Mouse (Mus musculus) hindbrain, embryonic 10.5 days (tissue): ENCODE data around the gene Trip11. TPM values are rescaled to one million over a fixed set of nuclear protein-coding genes. Genes with fewer than 3 reads are reported as not detected.
"Not testable (repeated sequence)": the region's sequence is repeated elsewhere in the genome, so short reads cannot be mapped to it uniquely, and the experiment has no call there.

Source experiments
- DNase-seq: peaks from one replicate; pipeline ENCODE4 v3.0.0-alpha.2; 2017; ENCODE audit warnings: low spot score
- H3K27ac ChIP-seq: fragments of 300-500 bp; sonication (generic); 2 replicates; pipeline ENCODE4 v1.5.1; 2016; ENCODE audit warnings: mild to moderate bottlenecking, moderate library complexity
- H3K27me3 ChIP-seq: fragments of 300-500 bp; sonication (generic); 2 replicates; pipeline ENCODE4 v1.6.1; 2016; ENCODE audit warnings: mild to moderate bottlenecking; ENCODE audit not compliant: poor library complexity, insufficient read depth, severe bottlenecking
- H3K36me3 ChIP-seq: fragments of 300-500 bp; sonication (generic); 2 replicates; pipeline ENCODE4 v1.6.1; 2016; ENCODE audit warnings: mild to moderate bottlenecking, moderate library complexity
- H3K4me1 ChIP-seq: fragments of 300-500 bp; sonication (generic); replicated peaks from 2 replicates; pipeline ENCODE4 v1.6.1; 2016; ENCODE audit warnings: mild to moderate bottlenecking
- H3K4me3 ChIP-seq: fragments of 300-500 bp; sonication (generic); 2 replicates; pipeline ENCODE4 v1.5.1; 2016; ENCODE audit warnings: mild to moderate bottlenecking, moderate library complexity
- H3K9me3 ChIP-seq: fragments of 300-500 bp; sonication (generic); 2 replicates; pipeline ENCODE4 v1.6.1; 2016; ENCODE audit warnings: mild to moderate bottlenecking, moderate library complexity
- WGBS: fragments of 180-500 bp; shearing (Covaris S2); methylation state at CpG from one replicate; pipeline ENCODE4 v1.1.7; 2016; 5-methylcytosine and 5-hydroxymethylcytosine counted together
- polyA plus RNA-seq: library from polyadenylated mRNA; unstranded; fragments of >200 nt; fragmentation: Nextera tagmentation; extraction: Ambion mirVana; gene quantifications from 2 replicates; pipeline ENCODE4 v1.2.1, GENCODE M21; 2016

Gene Trip11
- polyA plus RNA-seq: 16.4 and 18.2 TPM in 2 replicates

DNA sequence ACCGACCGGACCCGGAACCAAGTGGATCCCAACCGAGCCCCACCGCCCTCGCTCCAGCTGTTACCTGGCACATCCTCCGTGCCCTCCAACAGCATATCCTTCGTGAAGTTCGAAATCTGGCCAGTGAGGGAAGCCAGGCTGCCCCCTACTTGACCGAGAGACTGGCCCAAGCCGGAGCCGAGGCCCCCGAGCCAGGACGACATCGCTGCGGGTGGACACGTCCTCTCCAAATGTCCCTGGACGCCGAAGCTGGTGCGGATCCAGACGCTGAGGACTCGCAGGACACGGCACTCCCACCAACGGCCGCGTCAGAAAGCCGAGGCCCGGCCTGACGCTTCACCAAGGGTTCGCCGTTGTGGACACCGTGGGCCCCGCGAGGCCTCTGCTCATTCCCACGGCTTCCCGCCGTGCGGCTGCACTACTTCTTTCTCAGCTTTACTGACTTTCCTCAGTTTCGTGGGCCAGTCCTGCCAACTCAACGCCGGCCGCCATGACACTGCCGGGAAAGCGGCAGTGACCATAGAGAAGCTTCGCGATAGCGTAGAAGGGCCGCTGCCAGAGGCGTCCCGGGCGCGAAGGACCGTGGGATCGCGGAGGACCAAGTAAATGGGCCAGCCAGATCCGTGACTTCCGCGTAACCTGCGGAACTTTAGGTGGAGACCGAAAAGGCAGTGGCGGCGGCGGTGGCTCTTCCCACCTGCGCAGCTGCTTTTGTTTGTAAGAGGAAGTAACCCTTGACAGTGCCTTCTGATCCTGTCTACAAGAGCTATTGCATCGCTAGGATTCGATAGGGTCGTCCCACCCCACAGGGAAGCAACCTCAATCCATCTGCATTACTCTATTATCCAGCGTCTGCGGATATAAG, at the start of gene Trip11:
TSS of gene Trip11 (minus strand) at position 642 of the 865 bp plus-strand sequence.
- Histone ChIP-seq H3K27me3 (no peaks in the 10 kb centered on the region), H3K9me3 (no peaks in the 10 kb centered on the region), H3K4me3 (peak within 1 kb of the TSS; percentile 95), H3K36me3 (peaks cover 16% of the 10 kb centered on the region), H3K4me1 (peaks cover 21% of the 10 kb centered on the region), H3K27ac (peak within 1 kb of the TSS; percentile 93)
- peak; percentile 85 for DNase-seq
- WGBS: under 1% methylated on average over 69 of the region's 69 CpGs

DNA sequence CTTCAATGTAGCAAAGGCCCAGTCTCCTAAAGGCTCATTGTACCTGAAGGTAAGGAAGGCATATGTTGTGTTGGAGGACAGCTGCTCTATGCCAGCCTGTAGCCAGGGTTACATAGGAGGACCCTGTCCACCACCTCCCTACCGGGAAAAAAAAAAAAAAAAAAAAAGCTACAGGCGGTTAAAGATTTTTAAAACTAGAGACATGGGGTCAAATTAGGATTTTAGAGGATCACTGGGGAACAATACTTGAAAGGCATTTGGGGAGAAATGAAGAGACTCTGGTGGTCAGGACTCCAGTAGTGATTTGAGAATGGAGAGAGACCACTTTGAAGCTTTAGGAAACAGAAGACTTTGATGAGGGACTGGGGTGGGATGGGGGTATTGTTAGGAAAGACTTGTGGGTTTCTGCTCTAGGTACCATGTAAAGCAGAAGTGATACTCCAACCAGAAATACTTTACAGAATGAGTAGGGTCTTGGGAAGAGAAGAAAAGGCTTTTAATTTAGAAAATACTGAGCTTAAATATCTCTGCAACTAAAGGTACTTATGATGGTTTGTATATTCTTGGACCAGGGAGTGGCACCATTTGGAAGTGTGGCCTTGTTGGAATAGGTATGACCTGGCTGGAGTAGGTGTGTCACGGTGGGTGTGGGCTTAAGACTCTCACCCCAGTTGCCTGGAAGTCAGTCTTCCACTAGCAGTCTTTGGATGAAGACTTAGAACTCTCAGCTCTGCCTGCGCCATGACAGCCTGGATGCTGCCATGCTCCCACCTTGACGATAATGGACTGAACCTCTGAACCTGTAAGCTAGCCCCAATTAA, 46.1 kb upstream of the Trip11 start:
- DNase-seq, H3K36me3 ChIP-seq, H3K9me3 ChIP-seq, H3K27me3 ChIP-seq: not testable (repeated sequence)
- H3K4me1 ChIP-seq: peaks cover 14% of the 10 kb centered on the region
- H3K27ac ChIP-seq: peak overlapping the region; percentile 35; the same call in 1 of the 2 replicates
- peak overlapping the region; percentile 86 for H3K4me3 ChIP-seq
- WGBS: 89% methylated on average over 5 of the region's 5 CpGs

- 63% methylated on average over 9 of the region's 9 CpGs for WGBS
- no peaks in the 10 kb centered on the region for H3K9me3 ChIP-seq
- H3K4me3 ChIP-seq: peak overlapping the region; percentile 86
- no peak for DNase-seq
- H3K4me1 ChIP-seq: peaks cover 14% of the 10 kb centered on the region
- peaks cover 7% of the 10 kb centered on the region; the same call in 1 of the 2 replicates for H3K36me3 ChIP-seq
- peak overlapping the region; percentile 35 for H3K27ac ChIP-seq
- no peaks in the 10 kb centered on the region for H3K27me3 ChIP-seq
Observed at GRCm38 (mm10) chr12:101958556-101958955, 45.5 kb upstream of the Trip11 start.

GRCm38 (mm10) chr12:101957942-101958544, 45.0 kb upstream of the Trip11 start, which contains the start of gene Atxn3:
TSS of gene Atxn3 (minus strand) at chr12:101958246.
- peak within 1 kb of the TSS; percentile 91 for H3K27ac ChIP-seq

DNA sequence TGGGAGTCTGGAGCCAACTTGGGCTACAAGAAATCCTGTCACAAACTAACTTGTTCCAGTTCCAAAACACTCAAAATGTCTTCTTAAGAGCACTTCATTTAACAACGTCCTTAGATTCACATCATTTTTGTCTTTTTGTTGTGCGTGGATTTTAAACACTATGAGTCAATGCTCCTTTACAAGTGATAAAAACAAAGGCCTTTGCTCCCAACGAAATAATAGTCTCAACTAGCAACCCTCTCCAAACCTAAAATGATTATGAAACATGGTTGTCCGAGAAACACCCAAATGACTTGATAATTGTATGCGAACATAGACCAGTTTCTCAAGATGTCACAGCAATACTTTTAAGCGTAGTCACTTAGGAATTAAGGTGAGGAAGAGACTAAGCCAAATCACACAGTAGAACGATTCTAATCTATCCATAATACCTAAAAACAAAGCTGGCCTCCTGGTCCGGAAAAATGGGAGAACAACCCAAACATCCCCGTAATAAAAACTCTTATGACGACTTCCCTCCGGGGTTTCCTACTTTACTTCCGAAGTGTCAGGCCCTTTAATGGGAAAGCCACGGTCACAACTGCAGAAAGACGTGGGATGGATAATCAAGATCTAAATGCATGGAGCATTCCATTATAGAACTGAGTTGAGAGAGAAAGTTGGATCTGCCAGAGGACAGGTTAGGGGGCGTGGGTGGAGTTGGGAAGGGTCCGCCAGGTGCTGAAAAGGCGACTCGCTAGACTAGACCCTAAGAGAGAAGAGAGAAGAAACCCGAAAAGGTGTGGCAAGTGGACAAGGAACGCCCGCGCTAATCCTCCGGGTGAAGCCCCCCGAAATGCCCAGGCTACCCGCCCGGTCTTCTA, 44.2 kb upstream of the Trip11 start:
- H3K4me1 ChIP-seq: peaks cover 14% of the 10 kb centered on the region
- H3K9me3 ChIP-seq: no peaks in the 10 kb centered on the region
- DNase-seq: no peak
- H3K27ac ChIP-seq: peak overlapping the region; percentile 91
- H3K4me3 ChIP-seq: peak overlapping the region; percentile 86
- 15% methylated on average over 26 of the region's 26 CpGs for WGBS
- H3K27me3 ChIP-seq: no peaks in the 10 kb centered on the region
- peaks cover 7% of the 10 kb centered on the region; the same call in 1 of the 2 replicates for H3K36me3 ChIP-seq

More at GRCm38 (mm10) chr12:101957942-101958544, 45.0 kb upstream of the Trip11 start, which contains the start of gene Atxn3:
- H3K27me3 ChIP-seq: no peaks in the 10 kb centered on the region
- H3K4me3 ChIP-seq: peak within 1 kb of the TSS; percentile 86
- H3K36me3 ChIP-seq: peaks cover 7% of the 10 kb centered on the region; the same call in 1 of the 2 replicates
- under 1% methylated on average over 54 of the region's 54 CpGs for WGBS
- peaks cover 14% of the 10 kb centered on the region for H3K4me1 ChIP-seq
- no peaks in the 10 kb centered on the region for H3K9me3 ChIP-seq
- peak; percentile 97 for DNase-seq

GRCm38 (mm10) chr12:101955821-101956220, 42.8 kb upstream of the Trip11 start:
- H3K9me3 ChIP-seq, H3K27me3 ChIP-seq, DNase-seq, H3K27ac ChIP-seq, H3K4me3 ChIP-seq: not testable (repeated sequence)
- Histone ChIP-seq H3K4me1 (peaks cover 14% of the 10 kb centered on the region), H3K36me3 (peaks cover 10% of the 10 kb centered on the region; the same call in 1 of the 2 replicates)
- WGBS: 94% methylated on average over 8 of the region's 8 CpGs

GRCm38 (mm10) chr12:101948801-101949200, 35.7 kb upstream of the Trip11 start:
- H3K27me3 ChIP-seq: no peaks in the 10 kb centered on the region
- H3K9me3 ChIP-seq: no peaks in the 10 kb centered on the region
- DNase-seq: no peak
- WGBS: 84% methylated on average over 4 of the region's 4 CpGs
- H3K27ac ChIP-seq: no peak overlapping the region
- H3K4me1 ChIP-seq: no peaks in the 10 kb centered on the region
- no peak overlapping the region for H3K4me3 ChIP-seq
- H3K36me3 ChIP-seq: peaks cover 48% of the 10 kb centered on the region

DNA sequence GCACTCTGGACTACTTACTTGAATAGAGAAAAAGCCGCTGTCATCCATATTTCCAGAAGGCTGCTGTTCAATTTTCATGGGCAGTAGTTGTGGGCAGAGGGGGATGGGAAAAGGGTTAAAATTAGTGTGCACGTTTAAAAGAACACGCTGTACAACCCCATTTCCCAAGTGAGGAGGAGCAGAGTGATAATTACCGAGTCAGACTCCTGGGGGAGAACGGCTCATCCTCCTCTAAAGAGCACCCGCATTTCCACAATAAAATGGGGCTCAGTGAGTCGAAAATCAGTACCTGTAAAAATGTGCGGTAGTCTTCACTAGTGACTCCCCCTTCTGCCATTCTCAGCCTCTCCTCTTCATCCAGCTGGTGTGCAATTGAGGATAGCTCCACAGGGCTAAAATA, 34.9 kb upstream of the Trip11 start:
- Histone ChIP-seq H3K27ac (no peak overlapping the region), H3K36me3 (peaks cover 53% of the 10 kb centered on the region), H3K4me3 (no peak overlapping the region), H3K9me3 (no peaks in the 10 kb centered on the region), H3K27me3 (no peaks in the 10 kb centered on the region), H3K4me1 (no peaks in the 10 kb centered on the region)
- no peak for DNase-seq
- WGBS: 92% methylated on average over 8 of the region's 8 CpGs

GRCm38 (mm10) chr12:101937572-101937971, 24.5 kb upstream of the Trip11 start:
- Histone ChIP-seq H3K4me3 (no peak overlapping the region), H3K4me1 (no peaks in the 10 kb centered on the region), H3K36me3 (peaks cover 94% of the 10 kb centered on the region), H3K27me3 (no peaks in the 10 kb centered on the region), H3K27ac (no peak overlapping the region), H3K9me3 (0 out of 2 replicates have a peak, but pooled peaks cover 13% of the 10 kb centered on the region)
- WGBS: 91% methylated on average over 7 of the region's 7 CpGs
- DNase-seq: no peak

DNA sequence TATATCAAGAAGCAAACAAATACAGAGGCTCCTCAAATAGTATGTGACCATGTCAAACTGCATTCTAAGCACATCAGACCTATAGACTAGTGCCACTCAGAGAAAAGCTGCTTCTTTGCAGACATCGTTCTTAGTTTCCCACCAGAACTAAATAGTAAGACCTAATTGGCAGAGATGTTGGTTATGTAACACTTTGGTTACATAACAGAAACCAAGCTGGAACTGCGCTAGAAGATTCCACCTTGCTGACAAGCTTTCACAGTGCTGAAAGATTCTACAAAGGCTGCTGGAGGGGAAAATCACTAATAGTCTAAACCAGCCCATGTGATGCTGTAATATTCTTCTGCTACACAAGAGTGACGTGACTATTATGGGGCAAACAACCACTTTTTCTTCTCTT, 22.2 kb upstream of the Trip11 start:
- H3K36me3 ChIP-seq: peaks cover 93% of the 10 kb centered on the region
- H3K4me1 ChIP-seq: no peaks in the 10 kb centered on the region
- no peaks in the 10 kb centered on the region for H3K27me3 ChIP-seq
- 97% methylated on average over 3 of the region's 3 CpGs for WGBS
- no peak overlapping the region for H3K4me3 ChIP-seq
- DNase-seq: no peak
- H3K27ac ChIP-seq: no peak overlapping the region
- H3K9me3 ChIP-seq: 0 out of 2 replicates have a peak, but pooled peaks cover 3% of the 10 kb centered on the region

DNA sequence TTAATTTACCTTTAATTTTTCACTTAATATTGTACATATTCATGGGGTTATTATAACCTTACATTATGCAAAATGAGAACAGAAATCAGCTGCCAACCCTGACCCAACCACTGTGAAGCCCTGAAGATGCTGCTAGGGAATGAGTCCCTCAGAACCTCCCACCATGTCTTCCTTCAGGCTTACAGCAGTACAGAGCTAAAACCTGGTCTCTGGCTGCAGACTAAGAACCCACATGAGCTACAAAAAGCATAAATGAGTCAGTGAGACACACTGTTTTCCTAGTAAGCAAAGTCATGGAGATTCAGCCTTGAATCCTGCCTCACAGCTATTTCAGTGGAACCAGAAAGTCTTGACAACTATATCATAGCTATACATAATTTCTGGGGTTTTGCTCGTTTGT, 15.4 kb upstream of the Trip11 start:
- H3K27me3 ChIP-seq: no peaks in the 10 kb centered on the region
- H3K4me3 ChIP-seq: no peak overlapping the region
- DNase-seq: no peak
- no peak overlapping the region for H3K27ac ChIP-seq
- H3K36me3 ChIP-seq: peaks cover 99% of the 10 kb centered on the region
- H3K4me1 ChIP-seq: no peaks in the 10 kb centered on the region
- H3K9me3 ChIP-seq: no peaks in the 10 kb centered on the region
- 95% methylated on average over 1 of the region's 1 CpGs for WGBS
